Mouse (Mus musculus): ENCODE data around the gene Psma6. TPM values are rescaled to one million over a fixed set of nuclear protein-coding genes. Genes with fewer than 3 reads are reported as not detected.

The Psma6 gene
- polyA plus RNA-seq, 1 experiment, result 1.2 TPM

DNA sequence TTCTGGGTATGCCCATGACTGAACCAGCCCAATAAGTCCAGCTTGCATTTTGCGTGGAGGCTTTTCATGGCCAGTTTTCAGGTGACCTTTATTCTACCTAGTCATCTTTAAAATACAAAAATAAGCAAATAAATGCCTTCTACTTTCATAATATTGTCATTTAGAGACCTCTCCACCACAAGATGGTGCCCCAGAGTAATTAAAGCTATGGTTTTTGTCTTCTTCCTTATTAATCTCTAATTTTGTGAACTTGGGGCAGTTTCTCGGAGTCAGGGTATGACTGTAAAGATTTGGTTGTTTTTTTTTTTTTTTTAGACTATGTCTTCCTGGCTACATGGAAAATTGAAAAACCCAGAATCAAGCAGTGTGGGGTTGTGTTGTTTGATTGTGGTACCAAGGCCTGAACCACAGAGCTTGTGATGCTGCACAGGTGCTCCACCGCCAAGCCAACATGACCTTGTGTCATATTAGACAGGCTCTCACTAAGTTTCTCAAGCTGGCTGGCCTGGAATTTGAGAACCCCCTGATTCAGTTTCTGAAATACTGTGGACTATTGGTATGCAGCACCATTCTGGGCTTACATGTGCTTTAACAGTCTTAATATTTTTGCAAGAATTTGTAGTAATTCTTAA, 11.5 kb upstream of the Psma6 start:
- Histone ChIP-seq H3K4me3 (replicated peaks) (no peak overlapping the region), H3K4me1 (ENCODE audit: control insufficient read depth) (no peaks in the 10 kb centered on the region), H3K36me3 (ENCODE audit: control insufficient read depth) (peaks cover 1% of the 10 kb centered on the region; the same call in 1 of the 2 replicates), H3K9me3 (ENCODE audit: control insufficient read depth, low read length) (no peaks in the 10 kb centered on the region), H3K27me3 (ENCODE audit: control insufficient read depth) (no peaks in the 10 kb centered on the region; the same call in 1 of the 2 replicates)
- TF ChIP-seq TAL1 (IDR thresholded peaks at IDR 0.05; ENCODE audit: low read length) (no peak), GATA1 (IDR thresholded peaks at IDR 0.05; ENCODE audit: low read length) (no peak)

DNA sequence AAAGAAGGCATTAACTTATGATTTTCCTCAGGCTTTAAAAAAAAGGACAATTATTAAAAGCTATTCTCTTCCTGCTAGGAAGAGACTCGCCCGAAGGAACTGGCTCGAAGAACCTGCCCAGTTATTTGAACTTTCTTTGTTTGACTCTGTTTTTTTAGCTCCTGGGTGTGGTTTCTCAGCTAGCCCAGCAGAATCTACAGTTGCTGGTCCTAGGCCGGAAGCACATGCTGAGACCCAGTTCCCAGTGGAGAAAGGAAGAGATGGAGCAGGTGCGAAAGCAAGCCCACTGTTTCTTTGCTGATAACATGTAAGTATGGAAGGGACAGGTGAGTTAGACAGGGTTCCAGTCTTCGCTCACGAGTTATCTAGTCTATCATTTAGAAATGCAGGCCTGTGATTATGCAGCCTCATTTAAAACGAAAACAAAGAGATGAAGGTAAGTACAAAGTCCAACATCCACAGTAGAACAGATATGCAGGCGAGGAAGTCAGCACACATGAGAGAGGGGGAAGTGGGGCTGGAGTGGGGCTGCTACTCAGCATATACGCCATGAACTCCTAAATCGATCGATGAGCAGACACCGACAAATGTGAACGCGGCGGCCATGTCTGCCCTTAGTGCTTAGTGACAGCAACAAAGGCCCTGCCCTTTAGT, 6.9 kb upstream of the Psma6 start:
- Histone ChIP-seq H3K27me3 (ENCODE audit: control insufficient read depth) (no peaks in the 10 kb centered on the region), H3K36me3 (ENCODE audit: control insufficient read depth) (peaks cover 9% of the 10 kb centered on the region), H3K4me1 (ENCODE audit: control insufficient read depth) (no peaks in the 10 kb centered on the region), H3K9me3 (ENCODE audit: control insufficient read depth, low read length) (no peaks in the 10 kb centered on the region), H3K4me3 (replicated peaks) (no peak overlapping the region)
- no peak for TF ChIP-seq GATA1 (IDR thresholded peaks at IDR 0.05; ENCODE audit: low read length)

DNA sequence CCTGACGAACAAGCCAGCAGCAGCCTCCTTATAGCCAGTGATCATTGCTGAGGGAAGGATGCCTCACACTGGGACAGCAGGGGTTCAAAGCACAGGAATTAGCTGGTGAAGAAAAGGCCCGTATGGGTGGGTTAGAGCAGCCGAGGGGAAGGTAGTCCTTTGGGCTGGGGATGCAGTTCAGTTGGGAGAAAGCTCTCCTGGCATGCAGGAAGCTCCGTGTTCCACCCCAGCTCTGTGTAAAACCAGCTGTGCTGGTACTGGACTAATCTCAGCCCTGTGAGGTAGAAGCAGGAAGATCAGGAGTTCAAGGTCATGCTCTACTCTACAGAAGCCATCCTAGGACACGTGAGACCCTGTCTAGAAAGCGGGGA, 6.4 kb upstream of the Psma6 start:
- H3K4me3 ChIP-seq (replicated peaks), result no peak overlapping the region
- H3K27me3 ChIP-seq (ENCODE audit: control insufficient read depth), result no peaks in the 10 kb centered on the region
- peaks cover 10% of the 10 kb centered on the region for H3K36me3 ChIP-seq (ENCODE audit: control insufficient read depth)
- TF ChIP-seq GATA1 (IDR thresholded peaks at IDR 0.05; ENCODE audit: low read length), result no peak
- TF ChIP-seq TAL1 (IDR thresholded peaks at IDR 0.05; ENCODE audit: low read length), result no peak
- no peaks in the 10 kb centered on the region for H3K9me3 ChIP-seq (ENCODE audit: control insufficient read depth, low read length)
- H3K4me1 ChIP-seq (ENCODE audit: control insufficient read depth), result no peaks in the 10 kb centered on the region

DNA sequence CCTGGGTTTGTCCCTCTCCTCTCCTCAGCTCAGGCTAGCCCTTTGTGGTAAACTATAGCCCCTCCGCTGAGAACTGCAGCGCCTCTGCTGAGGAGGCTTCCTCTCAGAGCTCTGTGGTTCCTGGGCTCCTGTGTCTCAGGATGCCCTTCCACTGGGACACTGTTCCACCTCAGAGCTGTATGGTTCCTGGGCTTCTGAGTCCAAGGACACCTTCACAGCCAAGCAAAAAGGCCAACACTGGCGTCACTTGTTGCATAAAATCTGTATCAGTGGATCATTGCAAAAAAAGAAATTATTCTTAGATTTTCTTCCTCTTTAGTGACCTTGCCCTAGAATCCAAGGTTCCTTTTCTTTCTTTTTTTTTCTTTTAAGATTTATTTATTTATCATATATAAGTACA, 804 bp downstream of the Psma6 start:
- peaks cover under 1% of the 10 kb centered on the region for H3K27me3 ChIP-seq (ENCODE audit: control insufficient read depth)
- H3K36me3 ChIP-seq (ENCODE audit: control insufficient read depth), result peaks cover 2% of the 10 kb centered on the region
- TF ChIP-seq TAL1 (IDR thresholded peaks at IDR 0.05; ENCODE audit: low read length) (no peak), GATA1 (IDR thresholded peaks at IDR 0.05; ENCODE audit: low read length) (no peak)
- no peak overlapping the region for H3K4me3 ChIP-seq (replicated peaks)
- H3K9me3 ChIP-seq (ENCODE audit: control insufficient read depth, low read length), result no peaks in the 10 kb centered on the region
- H3K4me1 ChIP-seq (ENCODE audit: control insufficient read depth), result peaks cover 11% of the 10 kb centered on the region; the same call in 1 of the 2 replicates

DNA sequence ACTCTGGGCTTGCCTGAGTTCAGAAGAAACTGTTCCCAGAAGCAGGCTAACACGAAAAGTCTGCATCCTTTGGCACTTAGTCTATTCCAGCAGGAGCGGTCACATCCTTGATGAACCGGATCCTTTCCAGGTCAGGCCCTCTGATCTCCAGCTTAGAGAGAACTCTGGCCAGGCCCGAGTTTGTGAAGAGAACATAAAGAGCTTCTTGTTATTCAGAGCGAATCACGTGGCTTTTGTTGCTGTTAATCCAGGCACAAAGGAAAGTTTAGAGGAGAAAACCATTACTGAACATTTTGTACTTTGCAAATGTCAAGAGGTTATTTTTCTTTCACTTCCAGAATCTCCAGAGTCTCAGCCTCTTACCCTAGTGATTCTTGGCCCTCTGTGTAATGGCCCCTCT, 1.9 kb downstream of the Psma6 start:
- peaks cover 11% of the 10 kb centered on the region; the same call in 1 of the 2 replicates for H3K4me1 ChIP-seq (ENCODE audit: control insufficient read depth)
- H3K4me3 ChIP-seq (replicated peaks), result no peak overlapping the region
- peaks cover 2% of the 10 kb centered on the region for H3K36me3 ChIP-seq (ENCODE audit: control insufficient read depth)
- H3K27me3 ChIP-seq (ENCODE audit: control insufficient read depth), result peaks cover 7% of the 10 kb centered on the region
- no peaks in the 10 kb centered on the region for H3K9me3 ChIP-seq (ENCODE audit: control insufficient read depth, low read length)
- TF ChIP-seq TAL1 (IDR thresholded peaks at IDR 0.05; ENCODE audit: low read length) (no peak), GATA1 (IDR thresholded peaks at IDR 0.05; ENCODE audit: low read length) (no peak)

DNA sequence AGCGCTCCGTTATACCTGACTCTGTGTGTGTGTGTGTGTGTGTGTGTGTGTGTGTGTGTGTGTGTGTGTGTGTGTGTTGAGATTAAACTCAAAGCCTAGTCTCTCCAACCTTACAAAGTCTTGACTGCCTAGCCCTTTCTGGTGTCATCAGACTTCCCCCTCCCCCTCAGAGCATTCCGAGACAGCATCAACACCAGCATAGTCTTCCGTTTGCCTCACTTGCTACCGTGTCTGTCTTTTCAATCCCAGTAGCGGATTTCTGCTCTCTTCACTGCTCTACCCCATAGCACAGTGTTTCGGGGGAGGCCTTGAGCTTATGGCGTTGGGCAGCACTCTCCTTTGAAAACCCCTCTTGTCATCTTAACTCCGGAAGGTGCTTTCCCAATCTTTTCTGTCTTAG, 2.4 kb downstream of the Psma6 start:
- H3K27me3 ChIP-seq (ENCODE audit: control insufficient read depth), result peaks cover 8% of the 10 kb centered on the region
- no peak overlapping the region for H3K4me3 ChIP-seq (replicated peaks)
- TF ChIP-seq TAL1 (IDR thresholded peaks at IDR 0.05; ENCODE audit: low read length) (no peak), GATA1 (IDR thresholded peaks at IDR 0.05; ENCODE audit: low read length) (no peak)

DNA sequence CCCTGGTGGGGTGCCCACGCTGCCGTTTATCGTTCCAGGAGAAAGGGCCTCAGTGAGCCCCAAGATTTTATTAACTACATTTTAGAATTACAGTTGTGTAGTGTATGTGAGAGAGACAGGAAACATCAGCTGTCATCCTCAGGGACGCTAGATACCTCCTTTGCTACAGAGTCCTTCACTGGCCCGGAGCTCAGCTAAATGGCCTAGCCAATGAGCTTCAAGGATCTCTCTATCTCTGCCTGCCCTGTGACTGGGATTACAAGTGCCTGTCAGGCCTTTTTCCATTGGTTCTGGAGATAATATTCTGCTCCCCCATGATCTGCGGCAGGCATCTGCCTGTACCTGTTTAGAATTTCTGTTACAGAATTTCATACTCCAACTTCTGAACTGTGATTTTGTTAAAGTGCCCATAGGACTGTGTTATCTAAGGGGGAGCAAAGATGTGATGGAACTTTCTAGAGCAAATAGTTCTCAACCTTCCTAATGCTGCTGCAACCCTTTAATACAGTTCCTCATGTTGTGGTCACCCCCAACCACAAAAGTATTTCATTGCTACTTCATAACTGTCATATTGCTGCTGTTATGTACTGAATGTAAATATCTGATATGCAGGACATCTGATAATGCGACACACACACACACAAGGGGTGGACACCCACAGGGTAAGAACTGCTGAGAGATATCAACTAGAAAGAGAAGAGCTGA, 3.2 kb downstream of the Psma6 start:
- Histone ChIP-seq H3K4me3 (replicated peaks) (no peak overlapping the region), H3K9me3 (ENCODE audit: control insufficient read depth, low read length) (no peaks in the 10 kb centered on the region), H3K27me3 (ENCODE audit: control insufficient read depth) (peaks cover 9% of the 10 kb centered on the region), H3K36me3 (ENCODE audit: control insufficient read depth) (peaks cover 2% of the 10 kb centered on the region), H3K4me1 (ENCODE audit: control insufficient read depth) (peaks cover 11% of the 10 kb centered on the region; the same call in 1 of the 2 replicates)
- no peak for TF ChIP-seq TAL1 (IDR thresholded peaks at IDR 0.05; ENCODE audit: low read length)
- TF ChIP-seq GATA1 (IDR thresholded peaks at IDR 0.05; ENCODE audit: low read length), result no peak

More for the DNA sequence above, 2.4 kb downstream of the Psma6 start:
- peaks cover 11% of the 10 kb centered on the region; the same call in 1 of the 2 replicates for H3K4me1 ChIP-seq (ENCODE audit: control insufficient read depth)
- H3K36me3 ChIP-seq (ENCODE audit: control insufficient read depth), result peaks cover 2% of the 10 kb centered on the region
- H3K9me3 ChIP-seq (ENCODE audit: control insufficient read depth, low read length), result no peaks in the 10 kb centered on the region

DNA sequence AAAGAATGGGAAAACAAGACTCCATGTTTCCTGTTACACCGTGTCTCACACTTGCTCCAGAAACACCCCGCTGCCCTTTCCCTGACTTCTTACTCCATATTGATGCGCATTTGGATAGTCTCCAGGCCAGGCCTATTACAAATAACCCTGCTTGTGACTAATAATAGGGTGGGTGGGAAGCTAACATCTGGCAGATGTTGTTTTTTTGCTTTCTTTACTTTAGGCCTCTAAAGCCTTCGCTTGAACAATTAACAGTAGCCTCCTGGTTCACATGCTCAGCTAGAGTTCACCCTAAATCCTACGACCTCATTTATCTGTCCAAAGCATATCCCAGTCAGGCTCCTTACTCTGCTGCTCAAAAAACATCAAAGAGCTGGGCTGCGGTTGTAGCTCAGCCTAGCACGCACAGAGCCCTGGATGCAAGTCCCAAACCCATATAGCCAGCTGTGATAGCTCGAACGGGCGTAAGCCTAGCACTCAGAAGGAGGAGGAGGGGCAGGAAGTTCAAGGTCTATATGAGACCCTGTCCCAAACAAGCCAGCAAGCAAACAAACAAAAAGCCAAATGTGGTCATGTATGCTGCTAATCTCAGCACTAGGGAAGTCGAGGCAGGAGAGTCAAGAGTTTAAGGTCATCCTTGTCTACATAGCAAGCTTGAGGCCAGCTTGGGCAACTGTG, 3.9 kb downstream of the Psma6 start:
- Histone ChIP-seq H3K4me3 (replicated peaks) (no peak overlapping the region), H3K4me1 (ENCODE audit: control insufficient read depth) (peaks cover 11% of the 10 kb centered on the region; the same call in 1 of the 2 replicates)

DNA sequence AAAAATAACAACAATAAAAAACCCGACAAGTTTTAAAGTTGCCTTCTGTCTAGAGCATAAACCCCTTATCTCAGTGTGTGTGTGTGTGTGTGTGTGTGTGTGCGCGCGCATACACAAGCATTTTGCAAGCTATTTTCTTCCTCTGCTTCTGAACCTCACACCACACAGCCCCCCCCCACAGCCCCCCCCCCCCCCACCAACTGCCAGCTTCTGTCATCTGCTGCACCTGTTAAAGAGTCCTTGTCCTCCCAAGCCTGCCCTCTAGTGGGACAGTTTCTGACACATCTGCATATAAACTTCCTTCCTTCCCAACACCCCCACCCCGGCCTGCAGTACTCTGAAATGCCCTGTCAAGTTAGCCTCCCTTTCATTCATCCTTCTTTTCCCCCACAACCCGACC, 4.5 kb downstream of the Psma6 start:
- Histone ChIP-seq H3K36me3 (ENCODE audit: control insufficient read depth) (no peaks in the 10 kb centered on the region), H3K4me1 (ENCODE audit: control insufficient read depth) (peaks cover 11% of the 10 kb centered on the region; the same call in 1 of the 2 replicates), H3K9me3 (ENCODE audit: control insufficient read depth, low read length) (no peaks in the 10 kb centered on the region), H3K4me3 (replicated peaks) (no peak overlapping the region), H3K27me3 (ENCODE audit: control insufficient read depth) (peaks cover 9% of the 10 kb centered on the region)
- no peak for TF ChIP-seq TAL1 (IDR thresholded peaks at IDR 0.05; ENCODE audit: low read length)

More for the DNA sequence above, 3.9 kb downstream of the Psma6 start:
- TF ChIP-seq GATA1 (IDR thresholded peaks at IDR 0.05; ENCODE audit: low read length), result no peak
- TF ChIP-seq TAL1 (IDR thresholded peaks at IDR 0.05; ENCODE audit: low read length), result no peak
- Histone ChIP-seq H3K9me3 (ENCODE audit: control insufficient read depth, low read length) (no peaks in the 10 kb centered on the region), H3K36me3 (ENCODE audit: control insufficient read depth) (no peaks in the 10 kb centered on the region), H3K27me3 (ENCODE audit: control insufficient read depth) (peaks cover 9% of the 10 kb centered on the region)
